Comparison of ENCODE assay signal across 9 mouse cellular contexts in the genomic region with DNA sequence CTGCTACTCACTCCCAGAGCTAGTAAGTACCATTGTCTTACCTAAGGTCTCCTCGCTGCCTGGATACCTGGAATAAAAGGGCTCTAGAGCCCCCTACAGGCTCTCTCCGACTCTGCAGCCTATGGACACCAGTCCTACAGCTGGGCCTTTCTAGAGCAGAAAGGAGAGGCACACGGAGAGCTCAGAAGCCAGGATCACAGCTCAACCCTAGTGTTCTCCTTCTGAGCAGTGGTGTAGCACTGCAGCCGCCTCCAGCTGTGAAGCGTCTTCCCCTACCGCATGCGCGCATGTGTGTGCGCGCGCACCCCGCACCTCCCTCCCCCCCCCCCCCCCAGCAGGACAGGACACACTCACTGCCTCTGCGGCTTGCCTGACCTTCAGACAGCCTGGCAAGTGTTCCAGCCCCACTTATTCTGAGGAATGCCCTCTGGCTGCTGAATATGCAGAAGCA.
DNase-seq lines count a peak whose midpoint lies in the region; ATAC-seq and TF ChIP-seq lines count a peak whose summit lies in the region.
"Had no signal": no experiment of that assay in that cellular context is flagged by ENCODE, and none has a peak within 500 bp of the region (broad histone marks: within the 10 kb centered on the region; RNA-seq: fewer than 3 reads in every experiment).

No protein-coding gene starts in this region.

- H3K4me3 ChIP-seq in G1E (ENCODE audit: low read depth, low read length): no peak overlapping the region
- H3K4me3 ChIP-seq in forebrain, embryonic 15.5 days: peak overlapping the region; percentile 30
- H3K4me3 ChIP-seq: liver, embryonic 15.5 days had no signal

- peak overlapping the region; percentile 46 for H3K4me2 ChIP-seq in forebrain, embryonic 15.5 days (replicated peaks)
- H3K4me2 ChIP-seq: liver, embryonic 15.5 days had no signal

- peak overlapping the region; percentile 22; the same call in 1 of the 2 replicates for H3K9ac ChIP-seq in forebrain, embryonic 15.5 days (replicated peaks)
- H3K9ac ChIP-seq: liver, embryonic 15.5 days had no signal

- no peak for ATAC-seq in G1E (ENCODE audit: extremely low read depth, insufficient number of reproducible peaks, low FRiP score, poor library complexity, severe bottlenecking)
- ATAC-seq in forebrain, embryonic 15.5 days (replicated peaks): peak; percentile 87

- DNase-seq in G1E (ENCODE audit: low spot score): peak; percentile 26
- peak; percentile 71 for DNase-seq in cerebellum, adult 11 months
- DNase-seq in heart, postnatal 4 days: peak; percentile 77
- peak; percentile 74 to 88 for DNase-seq in layer of hippocampus, adult 18-20 months (ENCODE audit: low spot score in 2 of 2)
- peak; percentile 14 to 41 for DNase-seq in lung, adult 18-20 months
- peak; percentile 15 for DNase-seq in ovary, postnatal 10 days (ENCODE audit: low spot score)
- peak; percentile 28 to 48 for DNase-seq in urinary bladder, postnatal 36 days (ENCODE audit: low spot score in 2 of 2)

- peaks cover 2% of the 10 kb centered on the region for H3K27me3 ChIP-seq in G1E (ENCODE audit: insufficient read depth, low read length)
- H3K27me3 ChIP-seq in forebrain, embryonic 15.5 days: no peaks in the 10 kb centered on the region

- no peaks in the 10 kb centered on the region for H3K9me3 ChIP-seq in G1E (replicated peaks)
- no peaks in the 10 kb centered on the region for H3K9me3 ChIP-seq in forebrain, embryonic 15.5 days
- H3K9me3 ChIP-seq: liver, embryonic 15.5 days had no signal

- TF ChIP-seq CTCF in G1E (IDR thresholded peaks at IDR 0.05; ENCODE audit: low read depth, low read length): peak; percentile 12; the same call in 1 of the 2 replicates

- H3K27ac ChIP-seq in forebrain, embryonic 15.5 days (replicated peaks): no peak overlapping the region
- H3K27ac ChIP-seq: liver, embryonic 15.5 days had no signal

- no peaks in the 10 kb centered on the region for H3K4me1 ChIP-seq in G1E (ENCODE audit: insufficient read depth, low read depth, low read length)
- peaks cover 7% of the 10 kb centered on the region for H3K4me1 ChIP-seq in forebrain, embryonic 15.5 days
- H3K4me1 ChIP-seq: liver, embryonic 15.5 days had no signal

- WGBS in forebrain, embryonic 15.5 days: 0% methylated on average over 9 of the region's 13 CpGs

- H3K36me3 ChIP-seq in G1E (replicated peaks): no peaks in the 10 kb centered on the region
- no peaks in the 10 kb centered on the region for H3K36me3 ChIP-seq in forebrain, embryonic 15.5 days
- H3K36me3 ChIP-seq: liver, embryonic 15.5 days had no signal

Comparison
In these comparisons a context has a peak if more than half of its experiments do, and no peak if none do; other contexts are left out.
1. DNase-seq: peak in every context shown above with its lines; median percentile 81 in layer of hippocampus, adult 18-20 months; 77 in heart, postnatal 4 days; 71 in cerebellum, adult 11 months; 38 in urinary bladder, postnatal 36 days; 28 in lung, adult 18-20 months; 26 in G1E; 15 in ovary, postnatal 10 days.